Mouse (Mus musculus) frontal cortex, postnatal 25 days (tissue): ENCODE measurements around the gene Gdnf.

Experiments used
- DNase-seq, 2 experiments: peaks; one replicate each; pipeline ENCODE4 v3.0.0; 2022; ENCODE audit warnings: low spot score in 2 of 2

Gdnf gene

DNA sequence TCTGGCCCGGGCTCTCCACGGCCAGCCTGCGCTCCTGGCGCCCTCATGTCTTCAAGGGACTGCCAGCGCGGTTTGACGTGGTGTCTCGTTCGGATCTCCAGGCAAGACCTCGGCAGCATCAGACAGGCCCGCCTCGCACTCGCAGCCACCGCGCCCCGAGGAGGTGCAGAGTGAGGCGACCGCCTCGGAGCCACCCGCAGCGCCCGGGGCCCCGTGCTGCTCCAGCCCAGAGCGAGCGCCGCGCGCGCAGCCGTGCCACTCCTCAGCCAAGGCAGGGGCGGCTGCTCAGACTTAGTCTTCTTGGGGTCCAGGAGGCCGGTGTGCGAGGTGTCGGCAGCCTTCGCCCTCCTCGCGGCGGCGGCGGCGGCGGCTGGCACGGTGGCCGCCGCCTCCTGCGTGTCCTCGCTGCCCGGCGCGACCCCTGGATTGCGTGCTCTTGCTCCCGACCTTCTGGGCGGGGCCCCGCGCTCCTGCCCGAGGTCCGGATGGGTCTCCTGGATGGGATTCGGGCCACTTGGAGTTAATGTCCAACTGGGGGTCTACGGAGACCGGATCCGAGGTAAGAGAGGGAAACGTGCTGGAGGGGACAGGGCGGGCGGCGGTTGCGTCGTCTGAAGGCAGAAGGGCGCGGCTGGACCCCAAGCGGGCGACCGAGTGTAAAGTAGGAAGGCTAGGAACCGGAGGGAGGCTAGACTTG is at the start of gene Gdnf:
Gene Gdnf, plus strand, starts transcription at position 291 of the 697 bp plus-strand sequence.
- peak in 1 of 2 experiments; percentile 22 for DNase-seq

DNA sequence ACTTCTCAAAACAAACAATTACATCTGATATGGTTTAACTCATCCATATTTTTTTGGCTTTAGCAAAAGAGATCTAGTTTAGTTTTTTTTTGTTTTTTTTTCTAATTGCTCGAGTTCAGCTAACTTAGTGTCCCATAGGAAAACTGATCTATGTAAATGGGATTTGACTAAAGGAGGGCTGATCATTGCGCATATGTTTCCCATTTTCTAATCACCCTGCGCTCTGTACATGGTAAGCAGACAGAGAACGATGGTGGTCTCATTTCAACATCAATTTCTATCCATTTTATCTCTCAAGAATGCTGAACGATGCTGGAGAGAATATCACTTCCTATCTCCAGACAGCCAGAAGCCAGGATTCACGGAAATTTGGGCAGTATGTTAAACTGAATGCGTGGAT is 43.5 kb upstream of the Gdnf start:
- DNase-seq = no peak

DNA sequence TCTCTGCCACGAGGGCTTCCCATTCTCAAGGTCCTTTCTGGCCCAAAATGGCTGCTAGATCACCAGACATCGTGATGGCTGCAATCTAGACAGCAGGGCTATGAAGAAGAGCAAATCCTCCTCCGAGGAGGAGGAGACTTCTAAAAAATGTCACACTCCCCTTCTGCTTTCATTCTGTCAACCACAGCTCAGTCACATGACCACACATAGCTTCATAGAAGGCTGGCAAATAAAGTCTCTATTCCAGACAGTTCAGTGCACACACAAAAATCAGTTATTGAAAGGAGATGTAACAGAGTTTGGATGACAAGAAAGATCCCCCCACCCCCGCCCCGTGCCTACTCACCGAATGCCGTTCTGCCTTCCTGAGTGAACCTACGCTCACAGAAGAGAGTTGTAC is 37.7 kb upstream of the Gdnf start:
- DNase-seq = no peak

DNA sequence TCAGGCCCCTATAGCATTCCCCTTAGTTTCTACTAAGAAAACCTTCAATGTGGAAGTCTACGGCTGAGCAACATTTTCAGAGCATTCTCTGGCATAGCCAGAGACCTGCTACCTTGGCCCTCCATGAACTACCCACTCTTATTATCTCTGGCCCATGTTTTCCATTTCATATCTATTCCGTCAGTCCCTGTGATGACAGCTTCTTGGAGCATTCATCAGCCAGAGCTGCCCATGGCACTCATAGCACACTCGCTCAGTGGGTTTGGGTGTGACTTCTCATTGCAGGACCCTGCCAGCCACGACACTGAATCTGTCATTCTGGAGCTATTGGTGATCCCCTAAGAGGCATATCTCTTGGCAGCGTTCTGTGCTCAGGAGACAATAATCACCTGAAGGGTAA is 29.1 kb upstream of the Gdnf start:
- no peak for DNase-seq

DNA sequence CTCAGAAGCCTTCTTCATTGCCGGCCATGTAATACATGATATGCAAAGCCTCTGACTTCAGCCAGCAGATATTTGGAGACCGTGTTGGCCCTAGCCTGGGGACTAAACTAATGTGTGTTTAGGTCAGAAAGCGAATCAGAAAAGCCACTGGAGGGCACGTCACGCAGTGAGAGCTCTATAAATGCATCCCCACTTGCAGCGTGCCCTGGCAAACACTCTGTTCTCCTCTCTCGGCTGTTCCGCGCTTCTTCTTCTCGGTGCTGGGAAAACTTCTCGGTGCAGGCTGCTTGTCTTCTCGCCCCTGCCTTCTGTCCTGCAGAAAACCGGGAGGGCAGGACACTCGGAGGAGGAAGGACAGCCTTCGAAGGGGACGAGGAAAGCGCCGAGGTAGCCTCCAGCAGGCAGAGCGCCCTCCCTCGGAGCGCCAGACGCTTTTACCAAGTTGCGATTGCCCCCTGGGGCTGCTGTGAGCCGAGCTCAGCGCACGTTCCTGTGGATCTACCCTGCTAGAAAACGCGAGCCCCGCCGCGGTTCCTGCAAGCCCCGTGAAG is 730 bp upstream of the Gdnf start:
- DNase-seq = no peak

DNA sequence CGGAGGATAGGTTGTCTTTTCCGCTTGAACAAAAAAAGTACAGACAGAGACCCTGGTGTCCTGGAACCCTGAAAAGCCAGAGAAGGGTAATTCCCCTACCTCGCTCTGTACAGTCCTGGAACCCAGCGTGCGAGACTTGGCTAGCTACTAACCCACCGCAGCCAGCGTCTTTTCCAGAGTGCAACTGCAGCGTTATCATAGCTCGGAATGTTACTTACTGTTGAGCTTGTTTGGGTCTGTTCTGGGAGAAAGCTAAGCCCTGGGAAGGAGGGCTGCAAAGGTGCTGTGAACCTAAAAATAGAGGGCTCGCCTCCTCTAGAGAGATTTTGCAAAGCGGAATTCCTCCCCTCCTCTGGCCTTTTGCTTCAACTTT is 593 bp downstream of the Gdnf start:
- DNase-seq = no peak

DNA sequence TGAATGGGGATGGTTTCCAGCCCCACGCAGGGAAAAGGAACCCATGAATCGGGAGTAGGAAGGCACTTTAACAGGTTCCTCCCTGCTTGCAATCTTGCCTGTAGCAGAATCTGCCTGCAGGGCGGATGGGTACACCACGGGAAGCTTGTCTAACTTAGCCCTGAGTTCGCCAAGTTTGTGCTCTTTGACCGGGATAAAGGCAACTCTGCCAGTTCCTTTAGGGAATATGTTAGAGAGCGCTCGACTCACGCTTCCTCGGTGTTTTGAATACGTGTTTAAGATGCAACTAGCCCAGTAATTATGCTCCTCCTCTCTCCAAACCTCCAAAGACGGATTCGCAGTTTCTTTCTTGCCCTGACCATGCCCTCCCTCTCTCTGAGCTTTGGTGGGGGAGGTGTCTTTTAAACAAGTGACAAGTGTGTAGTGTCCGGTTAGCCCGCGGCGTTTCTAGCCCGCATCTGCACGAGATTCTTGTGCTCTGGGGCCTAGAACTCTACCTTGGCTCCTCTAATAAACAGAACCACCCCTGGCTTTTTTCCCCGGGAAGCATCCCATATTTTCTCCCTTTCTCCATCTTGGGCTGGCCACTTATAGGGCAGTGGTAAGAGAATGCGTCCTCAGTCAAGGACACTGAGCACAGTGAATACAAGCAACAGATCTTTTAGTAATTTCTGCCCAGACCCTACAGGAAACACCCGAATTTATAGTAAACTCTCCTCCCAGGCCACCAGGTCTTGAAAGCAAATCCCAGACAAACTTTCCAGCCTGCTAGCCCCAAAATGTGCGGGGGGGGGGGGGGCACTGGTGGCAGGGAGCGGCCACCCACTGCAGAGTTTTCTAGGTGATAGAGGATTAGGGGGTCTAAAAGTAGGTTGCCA is 1.4 kb downstream of the Gdnf start:
- DNase-seq = no peak

DNA sequence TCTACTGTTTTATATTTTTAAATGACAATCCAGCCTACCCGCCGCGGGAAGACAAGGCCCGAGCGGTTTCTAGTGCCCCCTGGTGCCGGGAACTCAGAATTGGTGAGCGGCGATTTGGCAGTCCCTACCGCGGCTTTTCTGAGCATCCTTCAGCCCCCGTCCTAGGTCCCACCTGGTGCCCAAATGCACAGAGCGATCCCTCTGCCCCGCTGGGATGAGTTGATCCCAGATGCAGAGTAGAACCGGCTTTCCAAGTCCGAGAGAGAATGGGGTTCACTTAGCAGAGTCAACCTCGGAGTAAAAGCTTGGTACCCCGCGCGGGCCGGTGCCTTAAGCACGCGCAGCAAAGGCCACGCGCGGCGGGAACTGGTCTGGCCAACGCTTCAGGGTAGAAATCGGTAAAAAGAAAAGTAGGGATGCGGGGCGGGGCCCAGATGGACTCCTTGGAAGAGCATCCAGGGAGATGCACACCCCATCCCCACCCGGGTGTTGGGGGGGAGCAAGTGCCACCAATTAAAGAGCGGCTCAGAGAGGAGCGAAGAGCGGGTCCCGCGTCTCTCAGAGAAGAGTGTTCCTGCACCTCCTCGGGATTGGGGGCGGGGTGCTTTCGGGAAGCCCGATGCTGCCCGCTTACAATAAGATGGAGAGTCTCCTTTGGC is 2.4 kb downstream of the Gdnf start:
- DNase-seq = peak; percentile 69 to 70

DNA sequence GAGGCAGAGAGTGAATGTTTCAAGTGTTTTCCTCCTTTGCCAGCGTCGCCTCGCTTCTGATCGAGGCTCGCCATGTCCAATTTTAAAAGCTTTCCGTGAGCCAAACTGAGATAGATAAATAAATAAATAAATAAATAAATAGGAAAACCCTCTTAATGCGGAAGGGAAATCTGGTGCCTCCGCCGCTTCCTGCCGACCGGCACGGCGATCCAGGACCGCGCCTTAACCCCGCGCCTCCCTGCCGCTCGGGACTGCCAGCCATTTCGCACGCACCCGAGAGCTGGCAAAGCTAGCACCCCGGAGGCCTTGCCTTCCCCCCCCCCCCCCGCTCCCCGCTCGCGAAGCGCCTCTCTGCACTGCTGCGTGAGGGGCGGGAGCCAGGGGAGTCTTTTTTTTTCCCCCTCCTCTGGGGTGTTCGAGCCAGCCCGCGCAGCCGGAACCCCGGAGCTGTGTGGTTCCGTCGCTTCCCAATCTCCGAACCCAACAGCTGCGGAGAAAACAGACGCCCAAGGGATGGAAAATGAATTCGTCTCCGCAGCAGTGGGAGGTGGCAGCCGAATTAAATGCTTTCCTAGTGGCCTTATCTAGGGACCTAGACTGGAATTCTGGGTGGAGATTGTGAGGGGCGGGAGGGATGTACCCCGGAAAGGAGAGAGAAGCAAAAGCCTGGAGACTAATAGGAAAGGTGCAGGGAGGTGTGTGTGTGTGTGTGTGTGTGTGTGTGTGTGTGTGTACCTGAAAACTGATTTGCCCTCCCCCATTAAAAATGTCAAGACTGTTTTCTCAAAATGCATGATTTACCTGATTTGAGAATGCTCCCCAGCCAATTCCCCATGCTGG is 3.1 kb downstream of the Gdnf start:
- no peak for DNase-seq

DNA sequence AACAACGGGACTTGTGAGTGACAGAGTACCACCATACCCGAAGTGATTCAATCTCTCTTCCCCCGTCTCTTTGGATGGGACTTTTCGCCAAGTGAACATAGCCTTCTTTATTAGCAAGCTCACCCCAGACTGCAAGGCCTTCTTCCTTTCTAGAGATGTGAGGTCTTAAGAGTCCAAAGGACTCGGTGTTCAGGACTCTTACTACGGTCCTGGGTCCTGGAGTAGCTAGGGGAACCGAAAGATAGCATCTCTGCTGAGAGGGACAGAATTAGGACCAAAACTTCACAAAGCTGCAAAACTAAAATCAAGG is 3.7 kb downstream of the Gdnf start:
- no peak for DNase-seq

DNA sequence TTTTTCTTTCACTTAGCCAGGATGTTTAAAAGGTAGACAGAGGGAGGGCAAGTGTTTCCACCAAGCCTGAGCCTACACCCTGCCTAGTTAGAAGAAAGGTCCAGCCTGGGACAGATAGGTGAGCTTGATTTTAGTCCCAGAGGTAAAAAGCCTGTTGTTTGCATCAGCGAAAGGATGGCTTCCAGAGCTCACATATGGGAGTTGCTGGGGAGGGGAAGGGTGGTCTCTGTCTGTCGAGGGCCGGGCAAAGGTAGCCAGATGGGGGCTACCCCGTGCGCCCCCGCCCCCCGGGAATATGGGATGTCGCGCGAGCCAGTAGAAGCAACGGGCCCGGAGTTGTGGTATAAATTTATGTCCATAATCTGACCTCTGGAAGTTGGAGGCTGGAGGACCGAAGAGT is 4.3 kb downstream of the Gdnf start:
- DNase-seq = no peak

DNA sequence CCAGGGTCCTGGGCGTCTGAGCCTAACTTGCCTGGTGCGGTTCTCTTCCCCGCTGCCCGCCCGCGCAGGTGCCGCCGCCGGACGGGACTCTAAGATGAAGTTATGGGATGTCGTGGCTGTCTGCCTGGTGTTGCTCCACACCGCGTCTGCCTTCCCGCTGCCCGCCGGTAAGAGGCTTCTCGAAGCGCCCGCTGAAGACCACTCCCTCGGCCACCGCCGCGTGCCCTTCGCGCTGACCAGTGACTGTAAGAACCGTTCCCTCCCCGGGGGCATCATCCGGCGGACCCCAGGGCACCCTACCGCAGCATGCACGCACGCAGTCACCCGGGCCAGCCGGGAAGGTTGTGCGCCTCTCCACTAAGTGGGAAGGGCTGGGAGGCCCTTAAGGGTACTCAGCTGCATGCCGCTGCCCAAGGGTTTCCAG is 4.9 kb downstream of the Gdnf start:
- no peak for DNase-seq

DNA sequence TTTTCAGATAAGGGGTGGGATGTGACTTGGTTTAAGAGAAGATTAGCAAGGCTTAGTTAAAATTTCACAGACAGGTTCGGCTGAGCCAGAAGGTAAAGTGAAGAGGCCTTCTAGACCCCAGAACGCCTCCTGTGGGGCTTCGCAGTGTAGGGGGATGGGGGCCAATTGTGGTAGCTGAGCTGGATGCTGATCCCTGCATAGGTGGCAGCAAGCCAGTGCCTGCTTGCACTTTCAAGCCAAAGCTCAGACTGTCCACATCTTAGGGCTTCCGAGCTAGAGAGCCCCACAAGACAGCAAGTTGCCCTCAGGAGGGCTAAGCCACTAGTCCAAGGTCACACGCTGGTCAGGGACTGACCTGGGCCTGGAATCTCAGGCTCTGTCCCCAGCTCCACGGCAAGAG is 13.2 kb downstream of the Gdnf start:
- DNase-seq = no peak

DNA sequence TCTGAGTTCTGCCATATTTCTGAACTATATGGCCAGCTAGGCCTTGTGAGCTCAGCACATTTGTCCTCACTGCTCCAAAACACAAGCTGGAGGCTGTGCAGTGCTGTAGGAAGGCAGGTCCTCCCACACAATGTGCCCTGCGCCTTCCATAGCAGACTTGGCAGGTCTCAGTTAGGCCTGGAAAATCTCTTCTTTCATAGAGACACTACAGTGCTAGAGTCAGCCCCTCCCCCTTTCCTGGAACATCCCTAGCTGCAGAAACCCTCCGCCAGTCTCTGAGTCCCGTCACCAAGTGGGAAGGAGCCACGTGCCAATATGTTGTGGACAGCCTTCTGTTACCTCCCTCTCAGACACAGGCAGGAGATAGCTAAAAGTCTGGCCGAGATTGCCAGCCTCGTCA is 14.9 kb downstream of the Gdnf start:
- DNase-seq = no peak

DNA sequence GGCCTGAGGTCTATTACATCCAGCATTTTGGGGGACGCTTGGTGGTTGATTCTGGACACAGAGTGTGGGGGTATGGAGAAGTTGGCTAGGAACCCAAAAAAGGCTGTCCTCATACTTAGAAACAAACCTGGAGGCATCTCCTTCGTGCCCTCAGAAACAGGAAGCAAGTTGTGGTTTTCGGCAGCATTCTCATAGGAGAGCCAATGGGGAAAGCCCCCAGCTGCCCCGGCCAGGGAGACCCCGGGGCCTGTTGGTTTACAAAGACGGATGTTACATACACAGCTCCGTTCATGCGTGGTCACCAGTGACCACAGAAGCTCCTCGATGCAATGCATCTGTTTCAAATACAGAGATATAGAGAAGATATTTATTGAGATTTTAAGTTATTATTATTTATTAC is 24.8 kb downstream of the Gdnf start:
- no peak for DNase-seq

DNA sequence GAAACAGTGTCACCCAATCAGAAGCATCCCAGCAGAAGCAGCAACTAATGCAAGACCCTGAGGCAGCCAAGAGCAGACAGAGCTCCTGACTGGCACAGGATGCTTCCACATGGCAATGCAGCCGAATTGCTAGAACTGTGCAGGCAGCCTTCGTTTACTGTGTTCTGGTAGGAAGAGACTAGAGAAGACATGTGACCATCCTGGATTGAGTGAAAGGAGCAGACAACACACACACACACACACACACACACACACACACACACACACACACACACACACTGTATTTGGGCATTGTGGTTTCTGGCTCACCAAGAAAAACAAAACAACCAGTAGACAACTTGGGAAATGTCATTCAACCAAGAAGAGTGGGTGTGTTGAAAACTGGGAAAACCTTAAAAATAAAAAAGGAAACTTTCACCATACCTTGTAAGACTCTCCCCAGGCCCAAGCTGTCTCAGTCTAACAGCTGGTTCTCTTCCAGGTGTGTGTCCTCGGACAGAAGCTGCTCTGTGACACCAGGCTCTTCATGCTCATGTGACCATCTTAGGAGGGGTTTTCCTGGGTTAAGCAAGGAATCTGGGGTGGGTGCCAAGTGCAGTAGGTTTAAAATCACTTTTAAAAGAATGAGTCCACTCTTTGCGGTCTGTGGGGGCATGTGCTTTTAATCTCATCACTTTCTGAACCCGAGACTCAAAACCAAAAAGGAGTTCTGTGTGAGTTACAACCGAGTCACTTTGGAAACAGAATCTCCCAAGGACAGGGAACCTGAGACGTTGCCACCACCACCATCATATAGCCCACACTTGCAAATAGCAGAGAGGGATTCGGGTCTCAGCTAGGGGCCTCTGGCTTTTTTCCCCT is 27.6 kb downstream of the Gdnf start:
- DNase-seq = no peak

DNA sequence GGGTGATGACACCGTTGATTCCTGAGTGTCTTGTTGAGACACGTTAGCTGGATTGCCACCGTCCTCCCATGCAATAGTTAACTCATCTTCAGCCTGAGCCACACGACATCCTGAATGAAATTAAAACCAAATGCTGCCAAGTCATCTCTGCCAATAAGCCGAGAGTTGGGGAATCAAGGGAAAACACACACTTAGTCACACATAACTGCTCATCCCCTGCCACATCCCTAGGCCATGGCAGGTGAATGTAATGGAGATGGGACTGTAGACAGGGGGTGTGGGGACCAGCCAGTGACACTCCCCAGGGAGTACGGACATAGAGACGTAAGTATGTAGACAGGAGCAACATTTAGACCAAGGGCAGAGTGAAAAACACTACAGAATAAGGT is 28.3 kb downstream of the Gdnf start:
- DNase-seq = no peak

DNA sequence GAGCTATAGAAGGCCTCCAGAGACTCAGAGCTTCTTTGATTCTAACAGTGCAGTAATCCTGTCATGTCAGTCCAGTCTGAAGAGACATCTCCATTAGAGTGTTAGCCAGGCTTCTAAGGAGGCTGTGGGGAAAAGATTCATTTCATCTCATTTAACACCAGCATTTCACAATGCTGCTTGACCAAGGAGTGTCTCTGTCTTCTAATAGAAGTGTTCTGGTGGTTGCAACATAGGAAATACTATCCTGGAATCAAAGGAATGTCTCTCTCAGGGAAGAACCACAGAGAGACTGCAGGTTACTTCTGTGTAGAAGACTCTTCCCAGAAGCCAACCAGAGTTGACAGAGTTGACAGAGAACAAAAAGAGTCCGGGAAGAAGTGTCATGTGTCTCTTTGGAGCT is 31.0 kb downstream of the Gdnf start:
- DNase-seq = no peak

DNA sequence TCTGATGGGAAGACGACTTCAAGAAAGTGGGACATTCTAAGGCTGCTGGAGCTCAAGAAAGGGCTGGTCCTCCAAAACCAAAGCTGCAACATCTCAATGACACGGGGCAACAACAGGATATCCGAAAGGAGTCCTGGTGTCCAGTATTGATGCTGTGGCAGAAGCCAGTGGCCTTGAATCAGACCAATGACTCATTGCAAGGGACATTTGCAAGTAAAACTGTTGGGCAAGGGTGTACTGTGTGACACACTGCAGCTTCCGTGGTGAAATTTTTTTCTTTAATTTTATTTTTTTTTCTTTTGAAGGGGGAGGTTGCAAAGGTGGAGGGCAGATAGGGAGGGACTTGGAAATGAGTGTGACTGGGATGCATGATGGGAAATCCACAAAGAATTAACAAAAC is 31.8 kb downstream of the Gdnf start:
- DNase-seq = no peak

DNA sequence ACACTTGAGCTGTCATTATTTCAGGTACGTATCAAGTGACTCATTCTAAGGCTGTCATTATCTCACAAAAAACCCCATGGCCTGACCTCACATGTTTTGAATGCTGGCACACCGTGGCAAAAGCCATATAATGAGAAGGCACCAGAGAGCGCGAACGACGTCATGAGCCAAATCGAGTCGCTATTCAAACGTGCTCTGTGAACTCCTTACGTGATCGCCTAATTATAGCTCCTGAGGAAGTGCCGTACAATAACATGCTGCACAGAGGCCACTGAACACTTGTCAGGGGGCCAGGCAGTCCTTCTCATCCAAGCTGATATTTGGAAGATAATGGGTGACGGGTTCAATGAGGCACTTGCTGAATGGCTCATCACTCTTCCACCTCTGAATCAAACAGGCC is 46.8 kb downstream of the Gdnf start:
- DNase-seq = no peak

DNA sequence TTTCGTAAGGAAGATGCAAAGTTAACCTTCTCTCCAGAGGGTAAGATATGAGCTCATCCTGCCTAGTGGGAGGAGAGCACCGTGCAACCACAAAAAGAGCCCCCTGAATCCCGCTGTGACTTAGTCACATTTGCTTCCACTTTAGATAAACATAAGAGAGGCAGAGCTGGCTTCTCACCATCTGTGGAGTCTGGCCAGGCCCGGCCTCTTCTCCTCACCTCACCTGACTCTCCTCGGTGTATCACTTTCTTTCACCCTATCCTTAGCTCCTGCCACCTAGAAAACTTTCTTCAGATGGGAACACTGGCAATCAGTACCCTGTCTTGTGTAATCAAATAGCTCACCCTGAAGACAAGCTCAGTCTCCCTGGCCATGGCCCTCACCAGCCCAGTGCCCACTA is 48.2 kb downstream of the Gdnf start:
- no peak for DNase-seq
